Mouse (Mus musculus): ENCODE data around the gene Serpine2. TPM values are rescaled to one million over a fixed set of nuclear protein-coding genes. Genes with fewer than 3 reads are reported as not detected.
A peak's percentile ranks its signal among the peaks of the same experiment; 100 is the strongest.

The Serpine2 gene
- polyA plus RNA-seq, 1 experiment, result 46.7 TPM

- DNase-seq, result no peak
- WGBS, result 92% methylated on average over 4 of the region's 4 CpGs
- Histone ChIP-seq H3K27ac (ENCODE audit: control insufficient read depth, insufficient read depth, low read length) (no peak overlapping the region), H3K27me3 (ENCODE audit: control insufficient read depth, insufficient read depth, low read length) (no peaks in the 10 kb centered on the region), H3K36me3 (ENCODE audit: control insufficient read depth, insufficient read depth, low read length) (peaks cover 14% of the 10 kb centered on the region), H3K4me1 (replicated peaks; ENCODE audit: control insufficient read depth, insufficient read depth, low read length) (no peaks in the 10 kb centered on the region), H3K4me3 (ENCODE audit: control insufficient read depth, insufficient read depth, low read length) (no peak overlapping the region)
- TF ChIP-seq POLR2A (IDR thresholded peaks at IDR 0.05; ENCODE audit: control insufficient read depth, extremely low read depth, insufficient read depth, low read length, poor library complexity) (no peak), CTCF (IDR thresholded peaks at IDR 0.05; ENCODE audit: borderline replicate concordance, control insufficient read depth, extremely low read depth, insufficient read depth, low read length, poor library complexity) (no peak)
Measured at GRCm38 (mm10) chr1:79774164-79774780, 86.7 kb downstream of the Serpine2 start.

DNA sequence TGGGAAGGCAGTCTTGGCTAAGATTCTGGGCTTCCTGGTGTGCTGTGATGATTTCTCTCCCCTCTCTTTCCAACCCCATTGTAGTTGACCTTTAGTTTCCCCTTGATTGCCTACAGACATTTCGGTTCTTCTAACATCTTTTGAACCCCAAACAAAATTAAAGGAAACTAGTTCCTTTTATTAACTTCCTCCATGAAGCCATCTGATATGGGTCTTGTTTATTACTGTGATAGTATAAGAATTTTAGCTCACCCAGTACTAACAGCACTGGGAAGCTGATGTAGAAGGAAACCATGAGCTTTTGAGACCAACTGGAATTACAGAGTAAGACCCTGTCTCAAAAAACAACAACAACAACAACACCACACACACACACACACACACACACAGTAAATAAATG, 92.7 kb downstream of the Serpine2 start:
- Histone ChIP-seq H3K4me3 (ENCODE audit: control insufficient read depth, insufficient read depth, low read length) (no peak overlapping the region), H3K27ac (ENCODE audit: control insufficient read depth, insufficient read depth, low read length) (no peak overlapping the region), H3K4me1 (replicated peaks; ENCODE audit: control insufficient read depth, insufficient read depth, low read length) (no peaks in the 10 kb centered on the region), H3K36me3 (ENCODE audit: control insufficient read depth, insufficient read depth, low read length) (no peaks in the 10 kb centered on the region), H3K27me3 (ENCODE audit: control insufficient read depth, insufficient read depth, low read length) (no peaks in the 10 kb centered on the region)
- DNase-seq, result no peak
- no peak for TF ChIP-seq POLR2A (IDR thresholded peaks at IDR 0.05; ENCODE audit: control insufficient read depth, extremely low read depth, insufficient read depth, low read length, poor library complexity)
- TF ChIP-seq CTCF (IDR thresholded peaks at IDR 0.05; ENCODE audit: borderline replicate concordance, control insufficient read depth, extremely low read depth, insufficient read depth, low read length, poor library complexity), result no peak
- WGBS, result 6% methylated on average over 1 of the region's 1 CpGs

DNA sequence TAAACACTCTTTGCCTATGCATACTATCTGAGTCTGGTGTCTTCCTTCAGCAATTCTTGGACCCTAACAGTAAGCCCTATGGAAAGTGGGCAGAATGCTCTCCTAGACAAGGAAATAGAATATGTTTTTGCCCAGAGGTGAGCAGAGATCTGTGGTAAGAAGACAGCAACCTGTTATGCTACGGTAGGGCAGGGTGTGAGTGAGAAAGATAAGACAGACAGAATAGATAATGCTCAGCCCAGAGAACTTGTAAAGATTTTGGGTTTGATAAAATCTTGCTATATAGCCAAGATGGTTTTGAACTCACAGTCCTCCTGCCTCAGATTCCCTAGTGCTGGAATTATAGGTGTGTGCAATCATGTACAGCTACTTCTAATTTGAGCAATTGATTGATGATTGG, 96.5 kb downstream of the Serpine2 start:
- Histone ChIP-seq H3K36me3 (ENCODE audit: control insufficient read depth, insufficient read depth, low read length) (no peaks in the 10 kb centered on the region), H3K27ac (ENCODE audit: control insufficient read depth, insufficient read depth, low read length) (no peak overlapping the region), H3K4me1 (replicated peaks; ENCODE audit: control insufficient read depth, insufficient read depth, low read length) (peaks cover 17% of the 10 kb centered on the region), H3K27me3 (ENCODE audit: control insufficient read depth, insufficient read depth, low read length) (no peaks in the 10 kb centered on the region), H3K4me3 (ENCODE audit: control insufficient read depth, insufficient read depth, low read length) (no peak overlapping the region)
- WGBS, result 91% methylated on average over 1 of the region's 1 CpGs
- DNase-seq, result no peak
- TF ChIP-seq CTCF (IDR thresholded peaks at IDR 0.05; ENCODE audit: borderline replicate concordance, control insufficient read depth, extremely low read depth, insufficient read depth, low read length, poor library complexity), result no peak
- no peak for TF ChIP-seq POLR2A (IDR thresholded peaks at IDR 0.05; ENCODE audit: control insufficient read depth, extremely low read depth, insufficient read depth, low read length, poor library complexity)

GRCm38 (mm10) chr1:79764031-79764430, 96.9 kb downstream of the Serpine2 start:
- WGBS, result 93% methylated on average over 2 of the region's 2 CpGs
- no peak overlapping the region for H3K4me3 ChIP-seq (ENCODE audit: control insufficient read depth, insufficient read depth, low read length)
- H3K27me3 ChIP-seq (ENCODE audit: control insufficient read depth, insufficient read depth, low read length), result no peaks in the 10 kb centered on the region
- H3K4me1 ChIP-seq (replicated peaks; ENCODE audit: control insufficient read depth, insufficient read depth, low read length), result peaks cover 17% of the 10 kb centered on the region
- H3K36me3 ChIP-seq (ENCODE audit: control insufficient read depth, insufficient read depth, low read length), result no peaks in the 10 kb centered on the region
- no peak for DNase-seq
- TF ChIP-seq POLR2A (IDR thresholded peaks at IDR 0.05; ENCODE audit: control insufficient read depth, extremely low read depth, insufficient read depth, low read length, poor library complexity), result no peak
- no peak for TF ChIP-seq CTCF (IDR thresholded peaks at IDR 0.05; ENCODE audit: borderline replicate concordance, control insufficient read depth, extremely low read depth, insufficient read depth, low read length, poor library complexity)
- no peak overlapping the region for H3K27ac ChIP-seq (ENCODE audit: control insufficient read depth, insufficient read depth, low read length)

GRCm38 (mm10) chr1:79762282-79763250, 98.4 kb downstream of the Serpine2 start:
- no peak for TF ChIP-seq POLR2A (IDR thresholded peaks at IDR 0.05; ENCODE audit: control insufficient read depth, extremely low read depth, insufficient read depth, low read length, poor library complexity)
- TF ChIP-seq CTCF (IDR thresholded peaks at IDR 0.05; ENCODE audit: borderline replicate concordance, control insufficient read depth, extremely low read depth, insufficient read depth, low read length, poor library complexity), result no peak
- Histone ChIP-seq H3K27ac (ENCODE audit: control insufficient read depth, insufficient read depth, low read length) (peak overlapping the region; percentile 70), H3K36me3 (ENCODE audit: control insufficient read depth, insufficient read depth, low read length) (no peaks in the 10 kb centered on the region), H3K4me3 (ENCODE audit: control insufficient read depth, insufficient read depth, low read length) (peak overlapping the region; percentile 5; the same call in 1 of the 2 replicates), H3K27me3 (ENCODE audit: control insufficient read depth, insufficient read depth, low read length) (no peaks in the 10 kb centered on the region), H3K4me1 (replicated peaks; ENCODE audit: control insufficient read depth, insufficient read depth, low read length) (peaks cover 17% of the 10 kb centered on the region)
- 27% methylated on average over 16 of the region's 16 CpGs for WGBS
- DNase-seq, result peak; percentile 21

- Histone ChIP-seq H3K4me3 (ENCODE audit: control insufficient read depth, insufficient read depth, low read length) (peak overlapping the region; percentile 95), H3K27ac (ENCODE audit: control insufficient read depth, insufficient read depth, low read length) (no peak overlapping the region; the same call in none of the 2 replicates), H3K4me1 (replicated peaks; ENCODE audit: control insufficient read depth, insufficient read depth, low read length) (peaks cover 17% of the 10 kb centered on the region), H3K27me3 (ENCODE audit: control insufficient read depth, insufficient read depth, low read length) (no peaks in the 10 kb centered on the region), H3K36me3 (ENCODE audit: control insufficient read depth, insufficient read depth, low read length) (no peaks in the 10 kb centered on the region)
- WGBS, result under 1% methylated on average over 6 of the region's 6 CpGs
- no peak for DNase-seq
- TF ChIP-seq CTCF (IDR thresholded peaks at IDR 0.05; ENCODE audit: borderline replicate concordance, control insufficient read depth, extremely low read depth, insufficient read depth, low read length, poor library complexity) (no peak), POLR2A (IDR thresholded peaks at IDR 0.05; ENCODE audit: control insufficient read depth, extremely low read depth, insufficient read depth, low read length, poor library complexity) (no peak)
Measured at GRCm38 (mm10) chr1:79761917-79762271, 99.1 kb downstream of the Serpine2 start.

All from thymus, adult 2 months (tissue).